Mouse (Mus musculus) ES-E14 (cell line): ENCODE results near the gene Pard3b. TPM values are rescaled to one million over a fixed set of nuclear protein-coding genes. Genes with fewer than 3 reads are reported as not detected.

Experiments
- DNase-seq: peaks from one replicate; pipeline ENCODE4 v3.0.0-alpha.2; 2013; ENCODE audit warnings: low read depth, low spot score
- H3K27ac ChIP-seq: 2 replicates; pipeline ENCODE4 v1.5.1; 2012; ENCODE audit warnings: low read depth, mild to moderate bottlenecking, low read length, moderate library complexity, mixed read lengths; ENCODE audit not compliant: poor library complexity, insufficient read depth, severe bottlenecking
- H3K36me3 ChIP-seq: 2 replicates; pipeline ENCODE4 v1.6.1; 2012; ENCODE audit warnings: mild to moderate bottlenecking, low read length, moderate library complexity, mixed read lengths; ENCODE audit not compliant: control insufficient read depth, poor library complexity, insufficient read depth, severe bottlenecking
- H3K4me1 ChIP-seq, 2 experiments: fragments of 150-350 bp in 1 of 2; sonication (generic) in 1 of 2; 2 replicates each; pipeline ENCODE4 v1.6.1; 2012; ENCODE audit warnings: low read length in 2 of 2, mild to moderate bottlenecking in 1 of 2, mixed read lengths in 1 of 2; ENCODE audit not compliant: control insufficient read depth in 2 of 2, insufficient read depth in 2 of 2, poor library complexity in 1 of 2
- H3K4me3 ChIP-seq, 2 experiments: fragments of 150-350 bp in 1 of 2; sonication (generic) in 1 of 2; 2 replicates each; pipeline ENCODE4 v1.5.1; 2012; ENCODE audit warnings: low read length in 2 of 2, low read depth in 1 of 2, mild to moderate bottlenecking in 1 of 2, mixed read lengths in 1 of 2; ENCODE audit not compliant: insufficient read depth in 1 of 2, poor library complexity in 1 of 2, severe bottlenecking in 1 of 2
- H3K9ac ChIP-seq: 2 replicates; pipeline ENCODE4 v1.6.1; 2012; ENCODE audit warnings: low read depth, mild to moderate bottlenecking, low read length, mixed read lengths; ENCODE audit not compliant: poor library complexity, insufficient read depth, severe bottlenecking
- H3K9me3 ChIP-seq: fragments of 150-350 bp; sonication (generic); 2 replicates; pipeline ENCODE4 v1.6.1; 2012; ENCODE audit warnings: low read depth, mild to moderate bottlenecking, low read length; ENCODE audit not compliant: control insufficient read depth, insufficient read depth
- CHD2 ChIP-seq: IDR thresholded peaks from 2 replicates; pipeline ENCODE4 v1.6.1; 2014; ENCODE audit warnings: mild to moderate bottlenecking, low read depth, low read length, inconsistent platforms
- HCFC1 ChIP-seq: IDR thresholded peaks from 2 replicates; pipeline ENCODE4 v1.6.1; 2012; ENCODE audit warnings: low read length, inconsistent platforms, borderline replicate concordance; ENCODE audit not compliant: insufficient read depth
- MAFK ChIP-seq: IDR thresholded peaks from 2 replicates; pipeline ENCODE4 v1.6.1; 2014; ENCODE audit warnings: mild to moderate bottlenecking, low read depth, low read length, inconsistent platforms; ENCODE audit not compliant: insufficient read depth
- ZC3H11A ChIP-seq: IDR thresholded peaks from 2 replicates; pipeline ENCODE4 v1.6.1; 2012; ENCODE audit warnings: low read depth, mild to moderate bottlenecking, inconsistent platforms, low read length, borderline replicate concordance
- ZNF384 ChIP-seq: IDR thresholded peaks from 2 replicates; pipeline ENCODE4 v1.6.1; 2012; ENCODE audit warnings: low read depth, low read length, inconsistent platforms
- in situ Hi-C, 2 experiments: fragments of 600-800 bp; cut with MboI; formaldehyde crosslinking; loops; one replicate each; pipeline ENCODE4 v1.15.1; 2025; ENCODE audit warnings: low sequenced_read_pairs in 2 of 2, inconsistent platforms in 1 of 2; ENCODE audit not compliant: unreplicated experiment in 2 of 2
- total RNA-seq: library from RNA; depleted of rRNA; stranded (reverse); fragments of 300-350 nt; gene quantifications from 2 replicates; pipeline ENCODE4 v1.2.3, GENCODE M21; 2012

Pard3b gene
- total RNA-seq, 1 experiment = 0.49 TPM

GRCm38 (mm10) chr1:62422896-62423650 lies 784.4 kb downstream of the Pard3b start:
- in situ Hi-C loops = no loop called here
- Histone ChIP-seq H3K4me3 (no peak overlapping the region), H3K27ac (no peak overlapping the region), H3K9ac (no peak overlapping the region), H3K36me3 (no peaks in the 10 kb centered on the region), H3K4me1 (no peaks in the 10 kb centered on the region), H3K9me3 (no peaks in the 10 kb centered on the region)
- DNase-seq = no peak
- TF ChIP-seq ZNF384 (no peak), MAFK (no peak), ZC3H11A (no peak), CHD2 (no peak), HCFC1 (no peak)

- H3K27ac ChIP-seq = no peak overlapping the region
- in situ Hi-C loops = no loop called here
- no peak for TF ChIP-seq ZNF384
- TF ChIP-seq ZC3H11A = no peak
- TF ChIP-seq HCFC1 = no peak
- TF ChIP-seq CHD2 = no peak
- no peak for TF ChIP-seq MAFK
- no peaks in the 10 kb centered on the region for H3K9me3 ChIP-seq
- H3K9ac ChIP-seq = no peak overlapping the region
- no peaks in the 10 kb centered on the region for H3K36me3 ChIP-seq
- no peak for DNase-seq
- no peak overlapping the region for H3K4me3 ChIP-seq
- H3K4me1 ChIP-seq = no peaks in the 10 kb centered on the region
Measured at GRCm38 (mm10) chr1:62425369-62425768, 786.7 kb downstream of the Pard3b start.

GRCm38 (mm10) chr1:62428736-62429135 lies 790.1 kb downstream of the Pard3b start:
- no peak overlapping the region for H3K27ac ChIP-seq
- H3K9ac ChIP-seq = no peak overlapping the region
- in situ Hi-C loops = no loop called here
- no peak for DNase-seq
- H3K4me1 ChIP-seq = no peaks in the 10 kb centered on the region
- no peak overlapping the region for H3K4me3 ChIP-seq
- TF ChIP-seq MAFK = no peak
- no peaks in the 10 kb centered on the region for H3K9me3 ChIP-seq
- H3K36me3 ChIP-seq = no peaks in the 10 kb centered on the region

- in situ Hi-C loops = no loop called here
- no peak overlapping the region for H3K4me3 ChIP-seq
- H3K9ac ChIP-seq = no peak overlapping the region
- no peaks in the 10 kb centered on the region for H3K9me3 ChIP-seq
- no peak for TF ChIP-seq HCFC1
- TF ChIP-seq ZC3H11A = no peak
- TF ChIP-seq ZNF384 = no peak
- no peak for TF ChIP-seq CHD2
- TF ChIP-seq MAFK = no peak
- DNase-seq = no peak
- H3K27ac ChIP-seq = no peak overlapping the region
- no peaks in the 10 kb centered on the region for H3K36me3 ChIP-seq
- no peaks in the 10 kb centered on the region for H3K4me1 ChIP-seq
Measured at GRCm38 (mm10) chr1:62429333-62430182, 790.9 kb downstream of the Pard3b start.
